Mouse (Mus musculus): ENCODE measurements around the gene Slc1a3. TPM values are rescaled to one million over a fixed set of nuclear protein-coding genes. Genes with fewer than 3 reads are reported as not detected.

Gene Slc1a3
- total RNA-seq, 2 experiments from 2014 or later = 1.4 to 6.4 TPM

GRCm38 (mm10) chr15:8605538-8606188, 104.9 kb downstream of the Slc1a3 start:
- no peak for DNase-seq

- no peak for DNase-seq
Measured at GRCm38 (mm10) chr15:8602362-8602761, 108.2 kb downstream of the Slc1a3 start.

- DNase-seq = no peak
Measured at GRCm38 (mm10) chr15:8601312-8602146, 109.0 kb downstream of the Slc1a3 start.

- DNase-seq = no peak
Measured at GRCm38 (mm10) chr15:8596375-8596900, 114.1 kb downstream of the Slc1a3 start.

- DNase-seq = no peak
Measured at GRCm38 (mm10) chr15:8595226-8595625, 115.3 kb downstream of the Slc1a3 start.

GRCm38 (mm10) chr15:8589503-8590116, 121.0 kb downstream of the Slc1a3 start:
- DNase-seq = no peak

- no peak for DNase-seq
Measured at GRCm38 (mm10) chr15:8588065-8588464, 122.5 kb downstream of the Slc1a3 start.

- peak; percentile 21 for DNase-seq
Measured at GRCm38 (mm10) chr15:8586822-8587281, 123.7 kb downstream of the Slc1a3 start.

Other genes starting within 250 kb of the Slc1a3 start
- gene Gm2310, start 190.8 kb downstream of the Slc1a3 start, total RNA-seq (2021) = not detected

Data from gastrocnemius, postnatal 25 days (tissue).